In the genomic region with DNA sequence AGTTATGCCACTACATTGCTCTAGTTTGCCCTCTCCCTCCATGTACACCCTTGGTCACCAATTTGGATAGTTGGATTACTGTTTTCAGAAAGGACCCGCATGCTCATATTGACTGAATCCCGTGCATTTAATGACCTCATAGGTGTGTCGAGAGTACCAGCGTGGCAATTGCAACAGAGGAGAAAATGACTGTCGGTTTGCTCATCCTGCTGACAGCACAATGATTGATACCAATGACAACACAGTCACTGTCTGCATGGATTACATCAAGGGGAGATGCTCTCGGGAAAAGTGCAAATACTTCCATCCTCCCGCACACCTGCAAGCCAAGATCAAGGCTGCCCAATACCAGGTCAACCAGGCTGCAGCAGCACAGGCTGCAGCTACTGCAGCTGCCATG, we compare ENCODE assay signal across 14 mouse cellular contexts.
DNase-seq lines count a peak whose midpoint lies in the region; TF ChIP-seq lines count a peak whose summit lies in the region.
"Had no signal": no experiment of that assay in that cellular context is flagged by ENCODE, and none has a peak within 500 bp of the region (broad histone marks: within the 10 kb centered on the region; RNA-seq: fewer than 3 reads in every experiment).

No protein-coding gene starts in this region.

- peak overlapping the region; percentile 13; the same call in 1 of the 2 replicates for H3K27ac ChIP-seq in gastrocnemius, adult 2 months

- no peak overlapping the region for H3K4me3 ChIP-seq in gastrocnemius, adult 2 months

- intact Hi-C loops in gastrocnemius, adult 2 months (cut with DNase I): loop anchor here (5.0 to 10.0 kb wide), 2 partner anchors 86 to 208 kb away; no protein-coding TSS in a partner anchor
- intact Hi-C loops in gastrocnemius, postnatal 14 days (cut with DNase I; ENCODE audit: low total_unique reads): no loop called here

- no peak for TF ChIP-seq CTCF in gastrocnemius, adult 2 months (IDR thresholded peaks at IDR 0.05)

- peak; percentile 62 for DNase-seq in adrenal gland, adult 2 months
- DNase-seq in adrenal gland, adult 8-10 months: no peak
- DNase-seq in gastrocnemius, adult 2 months: no peak
- DNase-seq in gastrocnemius, postnatal 14 days: no peak
- DNase-seq: adrenal gland, postnatal 10 days; adrenal gland, postnatal 14 days; adrenal gland, postnatal 25 days; adrenal gland, postnatal 36 days; B cell, adult 2 months; cerebellum, adult 11 months; cerebellum, adult 11-12 months; cerebellum, adult 18-20 months; cerebellum, adult 2 months; cerebellum, adult 8-10 months had no signal
